Mouse (Mus musculus) MEL-GATA-1-ER (cell line): Measurements from ENCODE around the gene Mlst8.
A peak's percentile ranks its signal among the peaks of the same experiment; 100 is the strongest.
"Not testable (repeated sequence)": the region's sequence is repeated elsewhere in the genome, so short reads cannot be mapped to it uniquely, and the experiment has no call there.

Experiments
- DNase-seq: peaks from one replicate; pipeline ENCODE4 v3.0.0-alpha.2; 2012; ENCODE audit warnings: low read depth; ENCODE audit errors: extremely low read depth

Gene Mlst8

DNA sequence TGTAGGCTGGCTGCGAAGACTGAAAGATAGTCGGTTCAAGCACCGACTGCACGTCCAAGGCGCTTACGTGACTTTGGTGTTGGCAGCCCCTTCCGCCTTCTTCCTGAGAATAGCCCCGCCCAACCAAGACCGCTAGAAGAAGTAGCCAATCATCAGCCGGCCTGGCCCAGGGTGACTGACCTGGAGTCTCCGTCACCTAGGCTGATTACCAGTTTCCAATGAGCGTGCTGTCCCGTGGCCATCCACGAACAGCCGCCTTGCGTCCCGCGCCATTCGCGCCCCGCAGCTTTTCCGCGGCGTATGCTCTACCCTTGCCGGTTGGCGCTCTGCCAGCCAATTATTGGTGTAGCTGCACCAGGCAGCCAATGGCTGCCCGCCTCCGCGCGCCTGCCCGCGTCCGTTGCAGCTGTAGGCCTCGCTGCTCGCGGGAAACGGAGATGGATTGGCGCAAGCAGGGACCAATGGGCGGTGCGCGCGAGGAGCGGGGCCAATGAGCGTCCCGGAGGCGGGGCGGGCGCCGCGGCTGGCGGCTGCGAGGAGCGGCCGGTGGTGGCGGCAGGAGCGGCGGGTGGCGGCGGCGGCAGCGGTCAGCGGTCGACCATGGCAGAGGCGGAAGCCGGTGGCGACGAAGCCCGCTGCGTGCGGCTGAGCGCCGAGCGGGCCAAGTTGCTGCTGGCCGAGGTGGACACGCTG, 8.8 kb downstream of the Mlst8 start, which contains the start of the genes E4f1 and Pgp:
E4f1 (minus strand) TSS at position 404 of the 693 bp plus-strand sequence.
Pgp (plus strand) TSS at position 483 of the 693 bp plus-strand sequence.
- peak; percentile 94 for DNase-seq

DNA sequence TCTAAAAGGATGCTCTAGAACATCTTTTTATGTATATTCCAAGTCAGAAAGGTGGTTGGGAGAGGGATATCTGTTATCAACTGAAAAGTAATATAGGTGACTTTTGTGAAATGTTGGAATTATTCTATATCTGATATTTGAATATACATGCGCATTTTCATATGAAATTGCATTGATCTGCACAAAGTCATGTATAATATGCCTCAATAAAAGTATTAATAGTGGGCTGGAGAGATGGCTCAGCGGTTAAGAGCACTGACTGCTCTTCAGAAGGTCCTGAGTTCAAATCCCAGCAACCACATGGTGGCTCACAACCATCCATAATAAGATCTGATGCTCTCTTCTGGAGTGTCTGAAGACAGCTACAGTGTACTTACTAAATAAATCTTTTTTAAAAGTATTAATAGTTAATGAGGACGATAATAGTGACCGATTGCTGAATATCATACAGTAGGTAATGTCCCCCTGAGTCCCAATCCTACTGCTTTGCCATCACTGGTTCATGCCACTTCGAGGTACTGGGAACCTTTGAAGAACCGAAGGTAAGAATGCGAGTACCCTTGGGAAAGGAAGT, 9.5 kb downstream of the Mlst8 start:
- DNase-seq: peak; percentile 36

DNA sequence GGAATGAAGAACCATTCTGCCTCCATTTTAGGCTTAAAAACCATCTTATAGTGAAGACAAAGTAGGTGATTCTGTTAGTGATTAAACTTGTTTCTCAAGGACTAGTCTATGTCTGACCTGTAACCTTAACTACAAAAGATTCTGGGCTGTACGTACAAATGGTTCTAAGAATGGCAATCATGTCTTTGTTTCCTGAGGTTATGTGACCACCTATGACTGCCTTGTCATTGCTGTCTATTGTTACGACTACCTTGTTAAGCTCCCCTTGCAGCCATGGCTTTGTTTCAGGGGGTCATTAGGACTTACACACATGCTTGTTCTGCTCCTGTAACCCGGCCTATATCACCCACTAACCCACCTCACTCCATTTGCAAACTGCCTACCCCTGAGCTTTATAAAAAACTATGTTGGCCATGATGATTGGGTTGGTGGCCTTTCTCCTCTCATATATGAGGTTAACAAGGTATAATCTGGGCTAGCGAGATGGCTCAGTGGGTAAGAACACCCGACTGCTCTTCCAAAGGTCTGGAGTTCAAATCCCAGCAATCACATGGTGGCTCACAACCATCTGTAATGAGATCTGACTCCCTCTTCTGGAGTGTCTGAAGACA, 10.1 kb downstream of the Mlst8 start:
- no peak for DNase-seq

DNA sequence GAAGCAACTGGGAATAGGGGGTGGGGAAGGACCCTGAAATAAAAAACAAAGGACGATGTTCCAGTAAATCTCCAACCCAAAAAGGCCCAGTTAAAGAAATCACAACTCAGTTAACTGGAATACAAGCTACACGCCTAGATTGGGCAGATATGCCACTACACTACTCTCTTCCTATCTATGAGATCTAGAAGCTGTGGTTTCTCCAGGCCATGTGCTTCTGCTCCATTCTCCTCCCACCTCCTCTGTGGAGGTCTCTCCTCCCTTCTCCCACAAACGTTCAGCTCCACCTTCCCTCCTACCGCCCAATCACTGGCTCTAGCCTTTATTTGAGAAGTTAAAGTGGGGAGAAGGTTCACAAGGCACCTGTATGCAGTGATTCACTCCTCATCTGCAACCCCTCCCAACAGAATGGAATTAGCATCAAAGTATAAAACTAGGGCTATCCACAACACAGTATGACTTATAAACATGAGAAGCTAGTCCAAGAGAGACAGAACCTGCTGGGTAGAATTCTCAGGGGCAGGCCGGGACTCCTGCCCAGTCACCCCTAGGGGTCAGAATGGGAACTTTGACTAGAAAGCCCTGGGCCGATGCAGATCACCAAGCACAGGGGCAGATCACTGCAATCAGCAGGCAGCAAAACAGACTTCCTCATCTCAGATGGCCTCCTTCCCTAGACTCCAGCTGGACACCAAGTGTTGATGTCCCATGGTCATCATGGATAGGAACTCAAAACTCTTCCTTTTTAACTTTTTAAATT, 15.3 kb downstream of the Mlst8 start:
- no peak for DNase-seq

DNA sequence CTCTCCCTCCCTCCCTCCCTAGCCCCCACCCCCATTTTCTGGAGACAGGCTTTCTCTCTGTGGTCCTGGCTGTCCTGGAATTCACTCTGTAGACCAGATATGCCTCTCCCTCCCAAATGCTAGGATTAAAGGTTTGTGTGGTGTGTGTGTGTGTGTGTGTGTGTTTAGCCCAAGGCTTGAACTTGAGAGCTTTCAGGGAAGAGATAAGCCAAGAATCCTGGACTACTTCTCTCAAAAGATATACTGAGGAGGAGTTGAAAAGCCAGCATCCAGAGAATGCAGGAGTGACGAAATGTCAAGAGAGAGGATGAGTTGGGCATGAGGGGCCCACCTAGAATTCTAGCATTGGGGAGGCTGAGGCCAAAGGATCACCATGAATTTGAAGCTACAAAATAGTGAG, 15.9 kb downstream of the Mlst8 start:
- DNase-seq: no peak

DNA sequence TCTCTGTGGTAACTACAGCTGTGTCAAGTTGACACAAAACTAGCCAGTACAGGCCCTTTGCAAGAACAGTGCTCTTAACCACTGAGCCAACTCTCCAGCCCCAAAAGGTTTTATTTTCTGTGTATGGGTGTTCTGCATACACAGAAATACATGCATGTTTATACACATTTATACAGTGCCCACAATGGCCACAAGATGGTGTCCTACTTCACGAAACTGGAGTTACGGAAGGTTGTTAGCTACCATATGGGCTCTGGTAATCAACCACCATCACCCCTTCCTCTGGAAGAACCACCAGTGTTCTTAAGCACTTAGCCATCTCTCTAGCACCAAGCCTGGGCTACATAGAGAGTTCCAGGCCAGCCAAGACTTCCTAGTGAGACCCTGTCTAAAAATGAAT, 17.3 kb downstream of the Mlst8 start:
- peak; percentile 61 for DNase-seq

DNA sequence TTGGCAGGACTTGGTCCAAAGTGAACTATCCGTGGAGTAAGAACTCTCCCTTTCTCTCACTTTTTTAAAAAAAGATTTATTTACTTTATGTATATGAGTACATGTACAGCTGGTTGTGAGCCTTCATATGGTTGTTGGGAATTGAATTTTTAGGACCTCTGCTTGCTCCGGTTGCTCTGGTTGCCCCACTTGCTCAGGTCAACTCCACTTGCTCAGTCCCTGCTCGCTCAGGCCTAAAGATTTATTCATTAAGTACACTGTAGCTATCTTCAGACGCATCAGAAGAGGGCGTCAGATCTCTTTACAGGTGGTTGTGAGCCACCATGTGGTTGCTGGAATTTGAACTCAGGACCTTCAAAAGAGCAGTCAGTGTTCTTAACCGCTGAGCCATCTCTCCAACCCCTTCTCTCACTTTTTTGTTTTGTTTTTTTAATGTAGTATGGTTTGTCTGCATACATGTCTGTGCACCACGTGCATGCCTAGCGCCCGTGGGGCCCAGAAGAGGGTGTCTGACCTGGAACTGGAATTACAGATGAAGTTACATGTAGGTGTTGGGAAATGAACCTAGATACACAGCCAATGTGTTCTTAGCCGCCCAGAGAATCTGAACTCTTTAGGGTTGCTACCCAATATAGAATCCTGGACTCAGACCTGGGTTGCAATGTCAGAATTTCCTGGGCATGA, 23.2 kb downstream of the Mlst8 start:
- DNase-seq: not testable (repeated sequence)

DNA sequence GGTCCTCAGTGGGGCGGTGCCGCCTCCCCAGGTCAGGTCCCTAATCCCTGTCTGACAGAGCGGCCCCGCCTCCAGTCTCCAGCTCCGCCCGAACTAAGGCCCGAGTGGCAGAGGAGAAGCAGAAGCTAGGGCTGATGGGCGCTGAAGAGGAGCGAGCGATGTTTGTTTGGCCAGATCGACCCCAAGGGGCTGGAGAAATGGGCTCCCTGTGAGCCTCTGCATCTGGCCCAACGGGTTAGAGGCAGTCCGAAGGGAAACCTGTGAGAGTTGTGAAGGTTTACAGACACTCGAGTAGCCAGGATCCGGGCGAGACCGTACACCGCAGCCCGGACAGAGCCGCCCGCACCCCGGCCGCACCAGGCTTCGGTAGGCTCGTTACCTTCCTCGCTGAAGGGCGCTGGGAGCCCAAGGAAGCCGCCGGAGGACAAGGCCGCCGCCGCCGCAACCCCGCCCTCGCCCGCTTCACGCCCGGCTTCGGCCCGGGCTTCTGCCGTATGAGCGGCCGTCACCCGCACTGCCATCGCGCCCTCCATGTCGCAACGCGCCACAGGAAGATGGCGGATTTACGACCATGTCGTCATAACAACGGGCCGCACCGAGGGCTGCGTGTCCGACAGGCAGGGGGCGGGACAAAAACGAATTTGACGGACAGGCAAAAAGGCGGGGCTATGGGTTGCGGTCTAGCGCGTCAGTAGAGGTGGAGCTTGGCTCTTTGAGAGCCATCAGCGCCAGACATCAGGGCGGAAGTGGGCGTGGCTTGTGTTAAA, 23.9 kb downstream of the Mlst8 start:
- DNase-seq: peak; percentile 97

DNA sequence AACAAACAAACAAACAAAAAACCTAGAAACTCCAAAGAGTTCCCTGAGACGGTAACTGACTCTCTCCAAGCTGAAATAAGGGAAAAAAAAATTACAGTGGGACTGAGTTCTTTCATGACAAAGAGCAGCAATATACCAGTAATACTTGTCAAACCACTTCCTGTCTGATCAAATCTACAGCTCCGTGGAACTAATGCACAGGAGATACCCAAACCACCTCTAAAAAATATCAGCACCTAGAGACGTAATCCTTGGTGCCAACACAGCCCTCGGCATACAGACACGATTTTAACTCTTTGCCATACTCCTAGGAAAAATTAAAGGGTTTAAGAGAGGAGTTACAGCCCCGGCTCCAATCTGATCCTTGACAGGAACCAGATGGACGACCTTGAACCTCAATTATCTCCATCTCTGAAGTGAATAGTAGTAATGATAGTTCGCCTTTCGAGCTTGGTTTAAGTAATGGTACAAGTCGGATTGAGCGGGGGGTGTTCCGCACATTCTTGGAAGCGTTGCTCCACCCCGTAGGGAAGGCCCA, 24.6 kb downstream of the Mlst8 start:
- no peak for DNase-seq

DNA sequence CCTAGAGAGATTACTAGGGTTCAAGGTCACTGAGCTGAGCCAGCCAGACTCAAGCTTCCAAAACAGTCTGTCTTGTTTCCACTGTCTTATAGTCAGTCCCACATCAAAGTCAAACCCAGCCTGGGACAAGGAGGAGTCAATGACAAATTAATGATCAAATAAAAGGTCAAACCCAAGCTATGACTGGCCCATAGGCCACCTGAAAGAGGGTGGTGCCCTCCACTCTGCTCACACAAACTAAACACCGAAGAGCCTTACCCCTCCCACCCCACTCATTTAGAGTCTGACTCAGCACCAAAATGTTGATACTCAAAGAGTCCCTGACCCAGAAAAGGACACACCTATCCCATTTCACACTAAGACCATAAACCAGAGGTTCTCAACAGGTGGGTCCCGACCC, 25.5 kb downstream of the Mlst8 start:
- no peak for DNase-seq

DNA sequence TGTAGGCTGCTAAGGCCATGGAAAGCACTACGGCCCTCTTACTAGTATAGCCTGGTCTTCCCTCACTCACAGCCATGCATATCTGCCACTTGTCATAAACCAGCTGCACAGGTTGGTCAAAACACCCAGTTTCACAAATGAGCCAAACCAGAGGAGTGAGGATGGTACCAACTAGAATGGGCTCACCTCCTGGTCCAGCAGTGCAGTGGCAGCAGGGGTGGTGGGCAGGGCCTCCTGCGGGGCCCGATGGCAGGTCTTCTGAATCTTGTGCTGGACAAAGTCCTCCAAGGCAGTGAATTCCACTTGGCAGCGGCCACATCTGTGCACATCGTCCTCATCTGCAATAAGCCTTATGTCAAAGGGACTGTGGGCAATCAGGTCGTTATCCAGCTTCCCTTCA, 27.7 kb downstream of the Mlst8 start:
- DNase-seq: no peak

DNA sequence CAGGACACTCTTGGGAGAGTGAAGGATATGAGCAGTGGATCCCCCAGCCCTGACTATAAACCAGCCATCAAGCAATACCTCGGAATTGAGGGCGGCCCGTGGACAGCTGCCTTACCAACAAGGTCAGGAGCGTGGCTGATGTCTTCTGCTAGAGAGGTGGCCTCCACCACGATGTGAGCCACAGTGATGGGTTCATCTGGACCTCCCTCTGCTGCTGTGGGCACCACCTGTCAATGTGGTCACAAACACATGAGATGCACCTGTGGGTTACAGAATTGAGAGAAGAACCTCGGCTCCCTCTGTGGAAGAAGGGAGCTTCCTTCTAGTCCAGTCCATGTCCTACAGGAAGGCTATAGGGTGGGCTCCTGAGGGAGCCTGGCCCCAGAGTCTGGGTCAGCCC, 29.4 kb downstream of the Mlst8 start:
- DNase-seq: no peak

DNA sequence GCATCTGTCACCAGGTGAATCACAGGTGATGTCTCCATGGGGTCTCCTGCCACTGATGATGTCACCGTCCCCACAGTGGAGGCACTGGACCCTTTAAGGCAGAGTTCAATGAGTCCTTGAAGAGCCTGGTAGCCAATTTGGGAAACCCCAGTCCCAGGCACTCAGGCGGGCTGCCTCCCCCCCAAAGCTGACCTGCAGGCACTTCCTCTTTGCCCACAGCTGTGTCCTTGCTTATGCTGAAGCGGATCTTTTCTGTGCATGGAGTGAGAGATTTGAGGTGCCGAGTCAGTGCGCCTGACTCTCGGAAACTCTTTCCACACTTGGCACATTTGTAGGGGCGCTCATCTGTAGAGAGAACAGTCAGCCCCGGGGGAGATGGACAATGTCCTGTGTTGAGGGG, 32.3 kb downstream of the Mlst8 start:
- DNase-seq: no peak

DNA sequence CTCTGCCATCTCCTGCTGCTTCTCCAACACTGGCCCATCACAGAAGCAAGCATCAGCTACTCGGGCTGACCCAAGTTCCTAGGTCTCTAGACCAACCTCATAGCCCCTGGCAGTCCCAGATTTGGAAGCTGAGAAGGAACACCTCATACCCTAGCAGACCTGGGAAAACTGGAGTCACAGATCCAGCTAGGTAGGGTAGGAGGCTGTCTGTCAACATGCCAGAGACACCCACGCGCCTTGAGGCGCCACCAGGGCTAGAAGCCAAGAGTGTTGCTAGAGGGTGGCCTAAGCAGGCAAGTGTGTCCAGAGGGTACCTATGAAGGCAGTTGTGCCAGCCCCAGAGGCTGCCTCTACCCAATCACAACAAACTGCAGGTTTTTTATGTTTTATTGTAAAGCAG, 35.5 kb downstream of the Mlst8 start:
- DNase-seq: no peak

DNA sequence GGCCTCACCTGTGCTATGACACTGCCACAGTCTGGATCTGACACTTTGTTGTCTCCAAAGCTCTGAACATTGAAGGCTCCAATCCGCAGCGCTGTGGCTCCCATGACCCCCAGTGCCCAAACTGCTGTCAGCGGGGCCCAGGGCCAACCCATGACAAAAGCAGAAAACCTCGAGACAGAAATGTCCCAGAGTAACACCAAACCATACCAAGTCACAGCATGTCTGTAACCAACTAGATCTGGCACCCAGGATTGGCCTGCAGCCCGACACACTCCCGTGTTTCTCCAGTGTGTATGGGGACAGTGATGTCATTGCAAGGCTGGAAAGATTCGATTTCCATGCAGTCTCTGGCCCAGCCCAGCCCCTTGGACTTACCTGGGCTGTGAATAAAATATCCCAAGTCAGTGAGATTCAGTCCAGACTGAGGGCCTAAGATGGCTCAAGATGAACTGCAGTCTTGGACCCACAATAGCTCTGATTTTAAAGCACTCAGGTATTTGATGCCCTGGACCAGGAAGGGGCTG, 36.2 kb downstream of the Mlst8 start, which contains the start of gene Dnase1l2:
Dnase1l2 (minus strand) TSS at position 474 of the 524 bp plus-strand sequence.
- no peak for DNase-seq

DNA sequence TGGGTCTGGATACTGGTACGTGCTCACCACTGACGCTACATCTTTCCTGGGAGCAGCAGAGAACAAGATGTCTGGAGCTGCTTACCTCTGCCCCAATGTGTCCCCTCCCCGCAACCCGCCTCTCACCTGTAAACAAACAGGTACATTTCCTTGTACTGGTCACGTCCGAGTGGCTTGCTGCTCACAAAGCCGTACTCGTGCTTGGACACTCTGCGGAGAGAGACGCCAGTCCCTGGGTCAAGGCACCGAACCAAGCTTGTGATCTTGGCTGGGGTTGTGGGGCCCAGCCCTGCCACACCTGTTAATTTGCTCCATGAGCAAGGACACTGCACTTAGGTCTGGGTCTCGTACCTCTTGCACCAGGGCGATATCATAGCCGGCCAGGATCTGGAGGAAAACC, 36.8 kb downstream of the Mlst8 start:
- no peak for DNase-seq

DNA sequence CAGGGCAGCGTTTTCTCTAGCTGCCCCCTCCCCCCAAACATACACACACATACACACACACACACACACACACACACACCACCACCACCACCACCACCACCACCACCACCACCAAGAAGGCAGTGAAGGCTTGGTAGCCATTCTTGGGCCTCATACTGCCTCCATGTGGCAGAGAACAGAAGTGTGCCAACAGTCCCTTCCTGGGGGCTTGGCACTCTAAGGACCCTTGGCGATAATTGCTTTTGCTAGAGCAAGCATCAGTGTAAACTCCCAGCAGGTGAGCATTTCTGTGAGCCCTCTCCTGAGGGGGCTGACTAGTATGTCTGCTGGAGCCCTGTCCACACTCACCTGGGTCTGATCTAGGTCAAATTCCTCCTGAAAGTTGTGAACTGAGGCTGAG, 37.7 kb downstream of the Mlst8 start:
- no peak for DNase-seq

DNA sequence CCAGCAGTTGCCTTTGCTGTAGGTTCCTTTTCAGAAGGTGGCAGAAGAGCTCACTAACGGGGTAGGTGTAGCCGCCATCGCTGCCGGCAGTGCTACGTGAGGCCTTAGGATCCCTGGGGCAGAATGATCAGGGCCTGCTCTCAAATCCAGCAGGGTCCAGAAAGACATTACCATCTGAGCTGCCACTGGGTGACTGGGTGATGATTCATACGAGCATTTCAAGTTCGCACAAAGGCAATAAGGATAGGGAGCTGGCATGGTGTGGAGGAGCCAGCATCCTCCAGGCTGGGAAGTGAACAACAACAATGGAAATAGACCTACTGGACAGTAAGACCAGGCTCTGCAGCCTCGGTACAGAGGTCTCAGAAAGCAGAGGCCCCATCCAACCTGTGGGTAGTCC, 38.5 kb downstream of the Mlst8 start:
- no peak for DNase-seq

DNA sequence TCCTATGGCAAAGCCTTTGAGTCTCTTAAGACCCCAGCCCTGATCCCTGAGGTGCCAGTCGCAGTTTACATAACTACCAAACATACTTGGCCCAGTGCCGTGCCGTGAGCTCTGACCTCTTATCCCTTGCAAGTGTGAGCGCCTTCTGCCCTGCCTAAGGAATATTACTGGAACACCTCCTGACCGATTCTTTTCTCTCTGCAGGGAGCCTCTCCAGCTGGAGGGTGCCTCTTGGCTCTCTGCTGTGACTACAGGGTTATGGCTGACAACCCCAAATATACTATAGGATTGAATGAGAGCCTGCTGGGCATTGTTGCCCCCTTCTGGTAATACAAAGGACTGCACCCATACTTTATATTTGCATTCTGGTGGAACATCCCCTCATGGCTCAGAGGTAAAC, 41.9 kb downstream of the Mlst8 start:
- no peak for DNase-seq
